Mouse (Mus musculus) liver (tissue): ENCODE data around the gene Nudt3.

Experiments used
- DNase-seq: peaks from one replicate; pipeline ENCODE4 v3.0.0-alpha.2; 2020; ENCODE audit warnings: mixed read lengths

Nudt3 gene

GRCm38 (mm10) chr17:27564391-27565162 is 58.7 kb downstream of the Nudt3 start:
- peak; percentile 63 for DNase-seq

GRCm38 (mm10) chr17:27563771-27564244 is 59.5 kb downstream of the Nudt3 start:
- peak; percentile 23 for DNase-seq

DNA sequence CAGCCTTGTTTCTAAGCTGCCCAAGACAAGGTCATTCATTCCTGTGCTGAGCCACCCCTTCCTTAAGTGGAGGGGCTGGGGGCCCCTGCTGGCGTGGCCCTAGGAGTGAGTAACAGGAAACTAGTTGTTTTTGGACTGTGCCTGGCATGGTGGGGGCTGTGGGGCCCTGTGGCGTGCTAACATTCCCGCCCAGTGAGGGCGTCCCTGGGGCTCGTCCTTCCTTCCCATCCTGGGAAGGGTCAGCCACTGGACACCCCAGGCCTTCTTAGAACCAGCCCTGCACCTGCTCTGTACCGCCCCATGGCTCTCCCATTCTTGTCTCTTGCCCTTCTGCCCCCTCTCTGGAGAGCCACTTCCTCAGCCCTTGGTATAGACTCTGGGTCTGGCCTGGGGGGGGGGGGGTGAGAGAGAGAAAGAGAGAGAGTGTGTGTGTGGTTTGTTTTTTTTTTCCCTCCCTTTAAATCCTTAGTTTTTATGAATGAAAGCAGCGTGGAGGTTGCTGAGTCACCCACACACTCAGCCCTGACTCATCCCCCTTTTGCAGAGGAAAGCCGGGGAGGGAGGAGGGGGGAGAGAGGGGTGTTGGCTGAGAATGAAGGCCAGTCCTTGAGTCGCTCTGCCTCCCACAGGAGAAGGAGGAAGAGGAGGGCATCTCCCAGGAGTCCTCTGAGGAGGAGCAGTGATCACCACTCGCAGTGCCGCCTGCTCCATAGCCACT is 61.3 kb downstream of the Nudt3 start:
- peak; percentile 37 for DNase-seq

DNA sequence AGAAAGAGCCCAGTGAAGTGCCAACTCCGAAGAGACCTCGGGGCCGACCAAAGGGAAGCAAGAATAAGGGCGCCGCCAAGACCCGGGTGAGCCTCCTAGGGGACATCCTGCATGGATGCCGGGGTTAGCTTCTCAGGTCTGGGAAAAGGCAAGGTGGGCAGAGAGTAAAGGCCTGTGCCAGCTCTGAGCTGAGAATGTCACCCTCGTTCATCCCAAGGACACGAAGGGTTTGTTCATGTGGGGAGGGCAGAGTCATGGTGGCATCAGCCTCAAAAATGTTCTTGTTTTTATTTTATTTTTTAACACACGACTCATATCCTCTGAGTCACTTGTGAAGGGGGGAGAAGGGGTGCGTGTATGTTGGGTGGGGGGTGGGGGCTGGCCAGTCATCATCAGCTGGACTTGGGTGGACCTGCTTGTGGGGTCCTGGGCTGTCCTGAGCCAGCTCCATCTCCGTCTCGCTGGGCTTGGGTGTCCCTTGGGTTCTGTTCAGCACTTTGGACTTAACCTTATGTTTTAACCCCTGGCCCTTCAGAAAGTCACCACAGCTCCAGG is 62.3 kb downstream of the Nudt3 start:
- no peak for DNase-seq

- DNase-seq = no peak
These were observed 63.7 kb downstream of the Nudt3 start for GRCm38 (mm10) chr17:27559596-27559995.

- no peak for DNase-seq
These were observed 64.5 kb downstream of the Nudt3 start for GRCm38 (mm10) chr17:27558845-27559244.

DNA sequence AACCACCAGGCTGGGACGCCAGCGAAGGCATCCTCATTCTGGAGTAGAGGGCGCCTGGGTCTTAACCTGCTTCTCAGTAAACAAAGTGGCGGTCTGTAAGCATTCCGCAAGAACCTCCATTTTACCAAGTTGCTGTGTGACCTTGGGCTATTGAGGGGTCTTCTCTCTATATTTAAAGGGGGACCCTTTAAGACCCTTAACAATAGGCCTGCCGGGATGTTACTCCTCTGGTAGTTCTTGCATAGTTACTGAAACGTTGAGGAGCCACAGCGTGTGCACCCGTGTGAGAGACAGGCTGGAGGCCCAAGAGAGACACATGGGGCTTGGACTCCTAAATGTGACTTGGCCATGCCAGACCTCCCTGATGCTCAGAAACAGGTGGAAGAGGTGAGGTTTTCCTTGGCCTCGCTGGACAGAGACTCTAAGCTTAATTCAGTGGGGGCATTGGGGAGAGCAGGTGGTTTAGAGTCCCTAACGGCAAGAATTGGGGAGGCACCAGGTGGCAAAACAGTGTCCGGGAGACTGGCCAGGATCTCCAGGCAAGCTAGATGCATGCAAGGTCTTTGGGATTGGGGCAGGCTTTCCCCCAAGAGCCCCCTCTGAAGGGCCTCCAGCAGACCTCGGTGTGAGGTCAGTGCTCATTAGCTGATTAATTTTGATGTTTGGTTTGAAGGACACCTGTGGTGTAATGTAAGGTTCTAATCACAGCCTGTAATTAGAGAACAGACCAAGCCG is 65.2 kb downstream of the Nudt3 start:
- no peak for DNase-seq

GRCm38 (mm10) chr17:27557181-27557926 is 65.9 kb downstream of the Nudt3 start:
- peak; percentile 80 for DNase-seq

DNA sequence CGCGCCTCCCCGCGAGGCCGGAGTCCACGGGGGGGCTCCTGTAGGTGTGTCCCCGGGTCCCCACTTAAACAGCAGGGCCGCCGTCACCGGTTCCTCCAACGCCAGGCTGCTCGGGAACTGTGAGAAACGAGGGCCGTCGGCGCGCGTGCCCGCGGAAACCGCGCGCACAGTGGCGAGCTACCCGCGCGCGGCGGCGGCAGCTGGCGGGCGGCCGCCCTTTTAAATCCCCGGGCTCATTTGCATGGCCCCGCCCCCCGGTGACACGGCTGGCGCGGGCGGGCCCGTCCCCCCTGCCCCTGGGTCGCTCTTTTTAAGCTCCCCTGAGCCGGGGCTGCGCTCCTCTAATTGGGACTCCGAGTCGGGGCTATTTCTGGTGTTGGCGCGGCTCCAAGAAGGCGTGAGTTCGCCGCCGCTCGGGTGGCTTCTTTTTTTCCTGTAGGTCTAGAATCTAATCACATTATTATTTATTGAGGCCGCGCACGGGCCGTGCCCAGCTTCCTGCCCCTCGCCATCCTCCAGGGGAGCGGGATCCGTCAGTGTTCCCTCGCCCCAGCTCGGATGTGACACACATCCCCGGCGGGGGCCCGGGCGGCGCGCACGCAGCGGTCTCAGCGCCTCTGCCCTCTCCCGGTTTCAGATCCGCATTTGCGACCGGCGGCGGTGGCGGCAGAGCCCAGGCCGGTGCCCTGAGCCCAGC is 66.8 kb downstream of the Nudt3 start, which contains the start of gene Hmga1:
Gene Hmga1 (plus strand): TSS at position 183 of the 697 bp plus-strand sequence.
- peak; percentile 91 for DNase-seq

DNA sequence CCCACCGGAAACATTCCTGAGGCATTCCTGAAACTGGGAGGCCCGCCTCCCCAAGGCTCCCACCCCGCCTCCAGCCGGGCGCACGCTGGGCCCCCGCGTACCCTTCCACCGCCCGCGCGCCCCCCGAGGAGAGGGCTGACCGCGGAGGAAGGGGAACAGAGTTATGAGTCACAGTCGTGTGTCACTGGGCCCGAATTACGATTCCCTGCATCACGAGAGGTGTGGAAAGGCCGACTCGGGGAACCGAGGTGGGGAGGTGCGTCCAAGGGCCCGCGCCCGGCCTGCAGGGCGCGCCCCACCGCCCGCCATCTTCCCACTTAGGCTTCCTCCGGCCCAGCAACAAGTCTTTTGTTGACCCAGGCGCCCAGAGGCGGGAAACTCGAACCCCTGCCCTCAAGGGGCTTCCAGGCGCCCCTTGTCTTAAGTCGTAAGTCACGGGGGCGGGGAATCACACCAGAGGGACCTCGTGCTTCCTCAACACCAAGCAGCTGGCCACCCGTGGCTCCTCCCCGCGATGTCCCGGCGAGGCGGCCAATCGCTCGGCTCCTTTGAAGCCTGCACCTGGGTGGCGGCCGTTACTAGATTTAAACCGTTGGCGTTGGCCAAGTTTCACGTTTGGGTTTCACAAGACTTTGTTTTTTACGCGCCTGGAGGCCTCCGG is 67.7 kb downstream of the Nudt3 start:
- DNase-seq = peak; percentile 89

DNA sequence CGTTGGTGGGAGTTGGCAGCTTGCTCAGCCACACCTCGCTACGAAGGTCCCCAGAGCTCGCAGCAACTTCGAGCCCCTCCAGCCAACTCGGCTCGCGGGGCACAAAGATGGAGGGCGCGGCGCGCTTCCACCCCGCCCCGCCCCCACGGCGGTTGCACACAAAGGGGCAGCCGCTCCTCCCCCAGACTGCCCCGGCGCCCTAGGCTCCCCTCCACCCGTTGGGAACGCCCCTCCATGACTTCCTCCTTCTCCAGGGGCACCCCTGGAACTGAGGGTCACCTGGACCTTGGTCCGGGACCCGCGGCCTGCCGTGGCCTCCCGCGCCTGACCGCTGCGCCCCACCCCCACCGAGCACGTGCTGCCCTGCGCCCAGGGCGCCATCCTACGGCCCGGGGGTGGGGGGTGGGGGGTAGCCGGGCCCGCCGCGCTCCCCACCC is 68.2 kb downstream of the Nudt3 start:
- DNase-seq = peak; percentile 84

GRCm38 (mm10) chr17:27554062-27554960 is 69.0 kb downstream of the Nudt3 start:
- DNase-seq = no peak

DNA sequence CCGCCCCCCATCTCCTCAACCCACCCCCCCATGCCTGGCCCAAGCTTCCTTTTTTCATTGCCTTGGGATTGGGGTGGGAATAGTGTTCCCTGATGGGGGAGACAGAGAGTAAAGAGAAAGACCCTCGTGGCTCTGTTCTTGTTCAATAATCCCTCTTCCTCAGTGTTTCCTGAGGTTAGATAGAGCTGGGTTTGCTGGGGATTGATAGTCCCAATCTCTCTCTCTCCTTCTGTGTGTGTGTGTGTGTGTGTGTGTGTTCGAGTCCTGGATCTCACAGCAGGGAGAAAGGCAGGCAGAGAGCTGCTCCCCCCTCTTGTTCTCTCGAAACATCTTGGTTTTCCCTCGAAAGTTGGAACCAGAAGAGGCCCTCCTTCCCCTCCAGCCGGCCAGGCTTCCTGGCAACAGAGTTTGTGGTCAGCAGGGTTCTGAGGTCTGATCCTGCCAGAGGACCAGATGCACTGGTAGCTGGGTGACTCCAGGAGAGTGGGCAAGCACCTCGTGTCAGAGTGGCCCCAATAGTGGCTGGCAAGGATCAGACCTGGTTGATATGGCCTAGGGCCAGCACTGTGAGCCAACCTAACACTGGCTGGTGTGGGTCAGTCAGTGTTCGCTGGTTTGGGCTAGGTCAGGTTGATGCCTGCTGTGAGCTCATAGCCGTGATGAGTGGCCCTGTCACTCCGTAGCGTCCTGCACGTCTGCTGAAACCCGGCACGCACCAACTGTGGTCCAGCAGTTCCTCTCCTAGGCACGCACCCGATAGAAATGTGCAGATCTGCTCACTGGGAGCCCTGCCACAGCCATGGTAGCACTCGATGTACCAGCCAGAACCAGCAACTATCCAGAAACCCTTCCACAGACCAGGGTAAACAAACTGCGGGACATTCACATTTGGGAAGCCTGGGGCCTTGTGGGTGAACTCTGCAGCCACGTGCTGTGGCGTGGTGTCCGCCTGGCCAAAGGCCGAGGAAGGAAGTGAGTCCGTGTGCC is 70.8 kb downstream of the Nudt3 start:
- peak; percentile 38 for DNase-seq

GRCm38 (mm10) chr17:27551393-27551940 is 71.8 kb downstream of the Nudt3 start:
- DNase-seq = no peak

DNA sequence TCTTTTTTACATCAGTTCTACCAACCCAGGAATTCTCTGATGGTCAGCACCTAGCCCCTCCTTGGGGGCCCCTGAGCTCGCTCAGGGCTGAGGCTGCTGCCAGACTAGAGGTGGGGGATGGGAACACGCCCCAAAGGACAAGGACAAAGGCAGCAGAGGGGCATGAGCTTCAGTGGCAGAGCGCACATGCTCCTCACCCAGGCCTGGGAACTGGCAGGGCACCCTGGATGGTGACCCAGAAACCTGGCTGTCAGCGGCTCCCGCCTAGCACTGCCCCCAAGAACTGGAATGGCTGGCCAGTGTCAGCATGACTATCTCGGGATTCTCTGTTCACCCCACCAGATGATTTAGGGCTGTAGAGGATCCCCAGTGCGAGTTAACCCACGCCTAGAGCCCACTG is 74.1 kb downstream of the Nudt3 start:
- DNase-seq = no peak

GRCm38 (mm10) chr17:27547253-27547868 is 75.9 kb downstream of the Nudt3 start:
- no peak for DNase-seq

GRCm38 (mm10) chr17:27546574-27547085 is 76.7 kb downstream of the Nudt3 start:
- DNase-seq = no peak

- DNase-seq = no peak
These were observed 77.3 kb downstream of the Nudt3 start for GRCm38 (mm10) chr17:27545991-27546390.
